8 mouse cellular contexts compared by ENCODE assay signal in genomic region chr15:102051920-102052683, GRCm38 (mm10). TPM values are rescaled to one million over a fixed set of nuclear protein-coding genes. Genes with fewer than 3 reads are reported as not detected.
DNase-seq lines count a peak whose midpoint lies in the region; ATAC-seq and TF ChIP-seq lines count a peak whose summit lies in the region.

No protein-coding gene starts in this region.

- H3K27ac ChIP-seq in embryonic facial prominence, embryonic 10.5 days (replicated peaks), result peak overlapping the region; percentile 86
- H3K27ac ChIP-seq in heart, embryonic 14.5 days (replicated peaks in 1 of 2; ENCODE audit: control insufficient read depth in 1 of 2, insufficient read depth in 1 of 2, low read depth in 2 of 2, low read length in 2 of 2), result peak overlapping the region; percentile 6 to 31
- no peak overlapping the region for H3K27ac ChIP-seq in liver, embryonic 14.5 days
- H3K27ac ChIP-seq in neural tube, embryonic 11.5 days (ENCODE audit: low read depth, low read length), result no peak overlapping the region

- no peaks in the 10 kb centered on the region for H3K36me3 ChIP-seq in embryonic facial prominence, embryonic 10.5 days (replicated peaks)
- H3K36me3 ChIP-seq in heart, embryonic 14.5 days (ENCODE audit: control insufficient read depth, insufficient read depth, low read length), result no peaks in the 10 kb centered on the region
- H3K36me3 ChIP-seq in liver, embryonic 14.5 days (replicated peaks; ENCODE audit: control insufficient read depth, insufficient read depth, low read depth), result no peaks in the 10 kb centered on the region
- H3K36me3 ChIP-seq in neural tube, embryonic 11.5 days (ENCODE audit: control insufficient read depth, insufficient read depth, low read length), result no peaks in the 10 kb centered on the region

- WGBS in embryonic facial prominence, embryonic 10.5 days, result under 1% methylated on average over 33 of the region's 33 CpGs
- WGBS in heart, embryonic 14.5 days, result under 1% methylated on average over 29 of the region's 33 CpGs
- WGBS in liver, embryonic 14.5 days (ENCODE audit: insufficient replicate concordance), result 1% methylated on average over 30 of the region's 33 CpGs
- WGBS in neural tube, embryonic 11.5 days, result under 1% methylated on average over 26 of the region's 33 CpGs

- ATAC-seq in heart, embryonic 14.5 days (ENCODE audit: insufficient number of reproducible peaks, insufficient read depth, low FRiP score, low read depth), result peak; percentile 61; the same call in 1 of the 2 replicates
- ATAC-seq in liver, embryonic 14.5 days (ENCODE audit: insufficient read depth), result peak; percentile 48; the same call in 1 of the 2 replicates
- ATAC-seq in neural tube, embryonic 11.5 days (ENCODE audit: insufficient read depth, low FRiP score, low TSS enrichment), result peak; percentile 63

- H3K9me3 ChIP-seq in embryonic facial prominence, embryonic 10.5 days, result no peaks in the 10 kb centered on the region
- no peaks in the 10 kb centered on the region for H3K9me3 ChIP-seq in heart, embryonic 14.5 days (ENCODE audit: control insufficient read depth, low read length)
- H3K9me3 ChIP-seq in liver, embryonic 14.5 days (ENCODE audit: control insufficient read depth, low read length), result no peaks in the 10 kb centered on the region
- H3K9me3 ChIP-seq in neural tube, embryonic 11.5 days (ENCODE audit: control insufficient read depth, low read length), result no peaks in the 10 kb centered on the region

- peak overlapping the region; percentile 81 for H3K4me2 ChIP-seq in heart, embryonic 14.5 days (ENCODE audit: low read length)
- H3K4me2 ChIP-seq in liver, embryonic 14.5 days (ENCODE audit: low read depth), result peak overlapping the region; percentile 58
- peak overlapping the region; percentile 80 for H3K4me2 ChIP-seq in neural tube, embryonic 11.5 days (ENCODE audit: low read depth)

- H3K4me3 ChIP-seq in embryonic facial prominence, embryonic 10.5 days, result peak overlapping the region; percentile 69
- peak overlapping the region; percentile 45 to 54 for H3K4me3 ChIP-seq in heart, embryonic 14.5 days (ENCODE audit: control insufficient read depth in 1 of 2, insufficient read depth in 1 of 2, low read depth in 1 of 2, low read length in 2 of 2)
- H3K4me3 ChIP-seq in liver, embryonic 14.5 days (ENCODE audit: insufficient read depth in 1 of 2, low read depth in 2 of 2, low read length in 2 of 2), result peak overlapping the region; percentile 33 to 45
- H3K4me3 ChIP-seq in neural tube, embryonic 11.5 days (ENCODE audit: low read depth, low read length), result peak overlapping the region; percentile 41

- TF ChIP-seq CTCF in liver, embryonic 14.5 days (IDR thresholded peaks at IDR 0.05; ENCODE audit: low read depth), result 0 out of 2 replicates have a peak, but pooled peaks have one; percentile 16

- H3K9ac ChIP-seq in heart, embryonic 14.5 days (ENCODE audit: low read length), result peak overlapping the region; percentile 71
- 0 out of 2 replicates have a peak overlapping the region, but pooled peaks have one; percentile 27 for H3K9ac ChIP-seq in liver, embryonic 14.5 days (replicated peaks)
- H3K9ac ChIP-seq in neural tube, embryonic 11.5 days (ENCODE audit: low read length), result peak overlapping the region; percentile 65

- TF ChIP-seq EP300 in liver, embryonic 14.5 days (IDR thresholded peaks at IDR 0.05; ENCODE audit: low read depth), result no peak

- peak; percentile 24 for DNase-seq in cerebellum, adult 11-12 months
- no peak for DNase-seq in cerebellum, adult 9-10 months
- peak; percentile 85 for DNase-seq in embryonic facial prominence, embryonic 10.5 days (ENCODE audit: low spot score)
- DNase-seq in kidney, postnatal 10 days, result peak; percentile 75
- no peak for DNase-seq in liver, embryonic 14.5 days (ENCODE audit: low read depth in 3 of 3, low spot score in 3 of 3)
- DNase-seq in neural tube, embryonic 11.5 days (ENCODE audit: low spot score), result peak; percentile 74
- peak; percentile 63 for DNase-seq in thymus, postnatal 0 days (ENCODE audit: low spot score)

- peaks cover 13% of the 10 kb centered on the region for H3K4me1 ChIP-seq in embryonic facial prominence, embryonic 10.5 days
- peaks cover 0 to 2% of the 10 kb centered on the region in 2 experiments; a peak in 1 of 4 replicates for H3K4me1 ChIP-seq in heart, embryonic 14.5 days (ENCODE audit: control insufficient read depth in 2 of 2, insufficient read depth in 2 of 2, low read length in 2 of 2)
- no peaks in the 10 kb centered on the region for H3K4me1 ChIP-seq in liver, embryonic 14.5 days (replicated peaks; ENCODE audit: control insufficient read depth in 2 of 2, insufficient read depth in 2 of 2, low read length in 1 of 2)
- H3K4me1 ChIP-seq in neural tube, embryonic 11.5 days (ENCODE audit: control insufficient read depth, insufficient read depth, low read length), result no peaks in the 10 kb centered on the region

- H3K27me3 ChIP-seq in embryonic facial prominence, embryonic 10.5 days (replicated peaks; ENCODE audit: low read depth, poor library complexity, severe bottlenecking), result no peaks in the 10 kb centered on the region; the same call in 1 of the 2 replicates
- no peaks in the 10 kb centered on the region for H3K27me3 ChIP-seq in heart, embryonic 14.5 days (ENCODE audit: control insufficient read depth, insufficient read depth, low read length)
- no peaks in the 10 kb centered on the region; the same call in 1 of the 2 replicates for H3K27me3 ChIP-seq in liver, embryonic 14.5 days (ENCODE audit: control insufficient read depth, insufficient read depth, low read length)
- H3K27me3 ChIP-seq in neural tube, embryonic 11.5 days (ENCODE audit: control insufficient read depth, insufficient read depth, low read length), result no peaks in the 10 kb centered on the region

RNA-seq across cellular contexts. Expression of gene Eif4b, which starts 21.5 kb away (rescaled TPM):
- 133 and 136 TPM in 2 replicates for polyA plus RNA-seq in embryonic facial prominence, embryonic 10.5 days (2016; fragmentation: Nextera tagmentation; extraction: Ambion mirVana)
- 70.8 and 78.0 TPM in 2 replicates for polyA plus RNA-seq in heart, embryonic 14.5 days (2014; fragmentation: Nextera tagmentation; extraction: Ambion mirVana)
- polyA plus RNA-seq in liver, embryonic 14.5 days (2012; rRNA removed), result 42.8 and 66.4 TPM in 2 replicates
- polyA plus RNA-seq in liver, embryonic 14.5 days (2014; fragmentation: Nextera tagmentation; extraction: Ambion mirVana), result 47.8 and 57.5 TPM in 2 replicates
- polyA plus RNA-seq in neural tube, embryonic 11.5 days (2014; fragmentation: Nextera tagmentation; extraction: Ambion mirVana), result 113 and 121 TPM in 2 replicates
- polyA plus RNA-seq in thymus, postnatal 0 days (2015; fragmentation: Nextera tagmentation; extraction: Ambion mirVana), result 93.3 and 103 TPM in 2 replicates

RNA-seq across cellular contexts. Expression of gene Krt18, which starts 24.1 kb away (rescaled TPM):
- polyA plus RNA-seq in embryonic facial prominence, embryonic 10.5 days (2016; fragmentation: Nextera tagmentation; extraction: Ambion mirVana), result 95.2 and 101 TPM in 2 replicates
- 15.4 and 20.6 TPM in 2 replicates for polyA plus RNA-seq in heart, embryonic 14.5 days (2014; fragmentation: Nextera tagmentation; extraction: Ambion mirVana)
- 25.8 and 31.5 TPM in 2 replicates for polyA plus RNA-seq in liver, embryonic 14.5 days (2012; rRNA removed)
- 86.9 and 87.6 TPM in 2 replicates for polyA plus RNA-seq in liver, embryonic 14.5 days (2014; fragmentation: Nextera tagmentation; extraction: Ambion mirVana)
- polyA plus RNA-seq in neural tube, embryonic 11.5 days (2014; fragmentation: Nextera tagmentation; extraction: Ambion mirVana), result 8.1 and 10.1 TPM in 2 replicates
- 1,281 and 1,324 TPM in 2 replicates for polyA plus RNA-seq in thymus, postnatal 0 days (2015; fragmentation: Nextera tagmentation; extraction: Ambion mirVana)

RNA-seq across cellular contexts. Expression of gene Krt8, which starts 47.8 kb away (rescaled TPM):
- 86.3 and 91.9 TPM in 2 replicates for polyA plus RNA-seq in embryonic facial prominence, embryonic 10.5 days (2016; fragmentation: Nextera tagmentation; extraction: Ambion mirVana)
- 8.6 and 11.9 TPM in 2 replicates for polyA plus RNA-seq in heart, embryonic 14.5 days (2014; fragmentation: Nextera tagmentation; extraction: Ambion mirVana)
- 37.8 and 40.5 TPM in 2 replicates for polyA plus RNA-seq in liver, embryonic 14.5 days (2012; rRNA removed)
- 98.1 and 102 TPM in 2 replicates for polyA plus RNA-seq in liver, embryonic 14.5 days (2014; fragmentation: Nextera tagmentation; extraction: Ambion mirVana)
- 13.1 and 13.5 TPM in 2 replicates for polyA plus RNA-seq in neural tube, embryonic 11.5 days (2014; fragmentation: Nextera tagmentation; extraction: Ambion mirVana)
- 1,106 and 1,123 TPM in 2 replicates for polyA plus RNA-seq in thymus, postnatal 0 days (2015; fragmentation: Nextera tagmentation; extraction: Ambion mirVana)

RNA-seq across cellular contexts. Expression of gene Tns2, which starts 48.1 kb away (rescaled TPM):
- 12.3 and 14.9 TPM in 2 replicates for polyA plus RNA-seq in embryonic facial prominence, embryonic 10.5 days (2016; fragmentation: Nextera tagmentation; extraction: Ambion mirVana)
- polyA plus RNA-seq in heart, embryonic 14.5 days (2014; fragmentation: Nextera tagmentation; extraction: Ambion mirVana), result 27.2 and 30.1 TPM in 2 replicates
- 4.9 and 5.2 TPM in 2 replicates for polyA plus RNA-seq in liver, embryonic 14.5 days (2012; rRNA removed)
- polyA plus RNA-seq in liver, embryonic 14.5 days (2014; fragmentation: Nextera tagmentation; extraction: Ambion mirVana), result 3.7 and 4.3 TPM in 2 replicates
- polyA plus RNA-seq in neural tube, embryonic 11.5 days (2014; fragmentation: Nextera tagmentation; extraction: Ambion mirVana), result 11.4 and 13.2 TPM in 2 replicates
- polyA plus RNA-seq in thymus, postnatal 0 days (2015; fragmentation: Nextera tagmentation; extraction: Ambion mirVana), result 4.4 and 5.2 TPM in 2 replicates

Comparison
In these comparisons a context has a peak if more than half of its experiments do, and no peak if none do; other contexts are left out.
1. DNase-seq: peak in cerebellum, adult 11-12 months (single experiment), embryonic facial prominence, embryonic 10.5 days (single experiment), kidney, postnatal 10 days (single experiment), neural tube, embryonic 11.5 days (single experiment) and thymus, postnatal 0 days (single experiment); none in cerebellum, adult 9-10 months (single experiment) and liver, embryonic 14.5 days (0 of 3).
2. H3K27ac ChIP-seq: peak in embryonic facial prominence, embryonic 10.5 days (single experiment) and heart, embryonic 14.5 days (2 of 2); none in liver, embryonic 14.5 days (single experiment) and neural tube, embryonic 11.5 days (single experiment).
3. RNA of gene Krt18, which starts 24.1 kb away (polyA plus RNA-seq): 1,281 to 1,324 TPM in thymus, postnatal 0 days; 95.2 to 101 TPM in embryonic facial prominence, embryonic 10.5 days, 25.8 to 87.6 TPM in liver, embryonic 14.5 days, 15.4 to 20.6 TPM in heart, embryonic 14.5 days and 8.1 to 10.1 TPM in neural tube, embryonic 11.5 days; every median in the first group is over 10 times any median in the second.
4. RNA of gene Krt8, which starts 47.8 kb away (polyA plus RNA-seq): 1,106 to 1,123 TPM in thymus, postnatal 0 days; 37.8 to 102 TPM in liver, embryonic 14.5 days, 86.3 to 91.9 TPM in embryonic facial prominence, embryonic 10.5 days, 13.1 to 13.5 TPM in neural tube, embryonic 11.5 days and 8.6 to 11.9 TPM in heart, embryonic 14.5 days; every median in the first group is over 10 times any median in the second.
5. Peak in every context shown above with its lines, with median percentiles within 50 percentile points of each other: H3K4me3 ChIP-seq, ATAC-seq, H3K4me2 ChIP-seq and H3K9ac ChIP-seq.